Mouse (Mus musculus): ENCODE measurements at regions not wholly inside any gene's neighbourhood (a gene's known extent, or its start where the extent isn't known, plus 50 kb on each side); places are given as distances from the start of the nearest gene placed in this dataset.

DNA sequence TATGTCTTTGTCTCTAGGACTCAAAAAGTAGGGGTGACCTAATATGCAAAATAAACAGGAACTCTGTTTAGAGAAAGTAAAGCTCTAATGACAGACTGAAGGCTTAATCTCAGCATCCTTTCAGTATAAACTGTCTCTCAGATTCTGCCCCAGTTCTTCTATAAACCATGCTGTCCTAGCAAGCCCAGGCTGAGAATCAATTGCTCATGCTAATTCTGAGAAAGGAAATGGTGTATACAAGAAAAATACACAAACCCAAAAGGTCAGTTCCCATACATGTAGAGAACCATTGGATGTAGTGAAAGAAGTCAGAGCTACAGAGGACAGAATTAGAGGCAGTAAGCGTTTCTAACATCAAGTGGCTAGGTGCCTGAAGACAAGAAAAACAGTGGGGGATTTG is 435.7 kb upstream of the Acvr2a start:
- TF ChIP-seq CTCF (IDR thresholded peaks at IDR 0.05; ENCODE audit: low read depth) (no peak), EP300 (IDR thresholded peaks at IDR 0.05; ENCODE audit: low read depth) (no peak)

Measured in liver, postnatal 0 days (tissue).